Mouse (Mus musculus): ENCODE measurements around the gene Copa. TPM values are rescaled to one million over a fixed set of nuclear protein-coding genes. Genes with fewer than 3 reads are reported as not detected.

Gene Copa
- polyA plus RNA-seq, 1 experiment from 2014 or later = 82.2 TPM

GRCm38 (mm10) chr1:172105101-172105500 is 22.8 kb downstream of the Copa start:
- no peak for ATAC-seq (ENCODE audit: low read depth)
- 80% methylated on average over 11 of the region's 11 CpGs for WGBS (ENCODE audit: insufficient replicate concordance)

GRCm38 (mm10) chr1:172107777-172108477 is 25.6 kb downstream of the Copa start:
- Histone ChIP-seq H3K27ac (ENCODE audit: low read length) (no peak overlapping the region), H3K9me3 (replicated peaks; ENCODE audit: control insufficient read depth, low read length) (no peaks in the 10 kb centered on the region), H3K9ac (ENCODE audit: low read depth, low read length) (no peak overlapping the region), H3K4me3 (ENCODE audit: low read depth, low read length) (no peak overlapping the region), H3K4me1 (ENCODE audit: control insufficient read depth, low read depth, low read length) (no peaks in the 10 kb centered on the region), H3K27me3 (ENCODE audit: control insufficient read depth, insufficient read depth, low read depth, low read length) (no peaks in the 10 kb centered on the region), H3K36me3 (ENCODE audit: control insufficient read depth, insufficient read depth) (peaks cover 63% of the 10 kb centered on the region), H3K4me2 (ENCODE audit: low read depth, low read length) (no peak overlapping the region)
- WGBS (ENCODE audit: insufficient replicate concordance) = 82% methylated on average over 10 of the region's 10 CpGs
- ATAC-seq (ENCODE audit: low read depth) = no peak

More at GRCm38 (mm10) chr1:172105101-172105500, 22.8 kb downstream of the Copa start:
- no peaks in the 10 kb centered on the region for H3K27me3 ChIP-seq (ENCODE audit: control insufficient read depth, insufficient read depth, low read depth, low read length)
- no peak overlapping the region for H3K4me3 ChIP-seq (ENCODE audit: low read depth, low read length)
- H3K36me3 ChIP-seq (ENCODE audit: control insufficient read depth, insufficient read depth) = peaks cover 61% of the 10 kb centered on the region
- no peaks in the 10 kb centered on the region for H3K9me3 ChIP-seq (replicated peaks; ENCODE audit: control insufficient read depth, low read length)
- no peak overlapping the region for H3K27ac ChIP-seq (ENCODE audit: low read length)
- H3K9ac ChIP-seq (ENCODE audit: low read depth, low read length) = no peak overlapping the region
- no peaks in the 10 kb centered on the region for H3K4me1 ChIP-seq (ENCODE audit: control insufficient read depth, low read depth, low read length)
- H3K4me2 ChIP-seq (ENCODE audit: low read depth, low read length) = no peak overlapping the region

GRCm38 (mm10) chr1:172116948-172117347 is 34.6 kb downstream of the Copa start:
- Histone ChIP-seq H3K4me1 (ENCODE audit: control insufficient read depth, low read depth, low read length) (no peaks in the 10 kb centered on the region), H3K4me2 (ENCODE audit: low read depth, low read length) (no peak overlapping the region), H3K27me3 (ENCODE audit: control insufficient read depth, insufficient read depth, low read depth, low read length) (no peaks in the 10 kb centered on the region), H3K36me3 (ENCODE audit: control insufficient read depth, insufficient read depth) (peaks cover 78% of the 10 kb centered on the region), H3K4me3 (ENCODE audit: low read depth, low read length) (no peak overlapping the region), H3K9me3 (replicated peaks; ENCODE audit: control insufficient read depth, low read length) (no peaks in the 10 kb centered on the region), H3K27ac (ENCODE audit: low read length) (no peak overlapping the region), H3K9ac (ENCODE audit: low read depth, low read length) (no peak overlapping the region)
- 84% methylated on average over 5 of the region's 5 CpGs for WGBS (ENCODE audit: insufficient replicate concordance)
- no peak for ATAC-seq (ENCODE audit: low read depth)

GRCm38 (mm10) chr1:172119100-172119499 is 36.8 kb downstream of the Copa start:
- 57% methylated on average over 6 of the region's 6 CpGs for WGBS (ENCODE audit: insufficient replicate concordance)
- Histone ChIP-seq H3K4me2 (ENCODE audit: low read depth, low read length) (no peak overlapping the region), H3K27ac (ENCODE audit: low read length) (no peak overlapping the region), H3K27me3 (ENCODE audit: control insufficient read depth, insufficient read depth, low read depth, low read length) (no peaks in the 10 kb centered on the region), H3K9me3 (replicated peaks; ENCODE audit: control insufficient read depth, low read length) (no peaks in the 10 kb centered on the region), H3K4me3 (ENCODE audit: low read depth, low read length) (no peak overlapping the region), H3K36me3 (ENCODE audit: control insufficient read depth, insufficient read depth) (peaks cover 63% of the 10 kb centered on the region), H3K4me1 (ENCODE audit: control insufficient read depth, low read depth, low read length) (no peaks in the 10 kb centered on the region), H3K9ac (ENCODE audit: low read depth, low read length) (no peak overlapping the region)
- no peak for ATAC-seq (ENCODE audit: low read depth)

GRCm38 (mm10) chr1:172119720-172120119 is 37.4 kb downstream of the Copa start:
- H3K9ac ChIP-seq (ENCODE audit: low read depth, low read length) = no peak overlapping the region

GRCm38 (mm10) chr1:172122671-172123070 is 40.3 kb downstream of the Copa start:
- Histone ChIP-seq H3K36me3 (ENCODE audit: control insufficient read depth, insufficient read depth) (peaks cover 37% of the 10 kb centered on the region), H3K9me3 (replicated peaks; ENCODE audit: control insufficient read depth, low read length) (no peaks in the 10 kb centered on the region), H3K4me2 (ENCODE audit: low read depth, low read length) (no peak overlapping the region), H3K4me1 (ENCODE audit: control insufficient read depth, low read depth, low read length) (peaks cover 11% of the 10 kb centered on the region), H3K9ac (ENCODE audit: low read depth, low read length) (no peak overlapping the region), H3K27me3 (ENCODE audit: control insufficient read depth, insufficient read depth, low read depth, low read length) (no peaks in the 10 kb centered on the region), H3K4me3 (ENCODE audit: low read depth, low read length) (no peak overlapping the region), H3K27ac (ENCODE audit: low read length) (no peak overlapping the region)
- no peak for ATAC-seq (ENCODE audit: low read depth)
- 85% methylated on average over 2 of the region's 2 CpGs for whole genome bisulfite sequencing (ENCODE audit: insufficient replicate concordance)

More at GRCm38 (mm10) chr1:172119720-172120119, 37.4 kb downstream of the Copa start:
- Histone ChIP-seq H3K27ac (ENCODE audit: low read length) (no peak overlapping the region), H3K4me2 (ENCODE audit: low read depth, low read length) (no peak overlapping the region), H3K27me3 (ENCODE audit: control insufficient read depth, insufficient read depth, low read depth, low read length) (no peaks in the 10 kb centered on the region), H3K4me1 (ENCODE audit: control insufficient read depth, low read depth, low read length) (no peaks in the 10 kb centered on the region), H3K4me3 (ENCODE audit: low read depth, low read length) (no peak overlapping the region), H3K9me3 (replicated peaks; ENCODE audit: control insufficient read depth, low read length) (no peaks in the 10 kb centered on the region), H3K36me3 (ENCODE audit: control insufficient read depth, insufficient read depth) (peaks cover 58% of the 10 kb centered on the region)
- WGBS (ENCODE audit: insufficient replicate concordance) = 48% methylated on average over 3 of the region's 3 CpGs
- ATAC-seq (ENCODE audit: low read depth) = 0 out of 2 replicates have a peak, but pooled peaks have one; percentile 13

GRCm38 (mm10) chr1:172124572-172124971 is 42.2 kb downstream of the Copa start:
- no peak overlapping the region for H3K9ac ChIP-seq (ENCODE audit: low read depth, low read length)
- 69% methylated on average over 6 of the region's 6 CpGs for WGBS (ENCODE audit: insufficient replicate concordance)
- no peak overlapping the region for H3K27ac ChIP-seq (ENCODE audit: low read length)
- H3K27me3 ChIP-seq (ENCODE audit: control insufficient read depth, insufficient read depth, low read depth, low read length) = no peaks in the 10 kb centered on the region
- peaks cover 14% of the 10 kb centered on the region for H3K4me1 ChIP-seq (ENCODE audit: control insufficient read depth, low read depth, low read length)
- H3K4me3 ChIP-seq (ENCODE audit: low read depth, low read length) = no peak overlapping the region
- peaks cover 27% of the 10 kb centered on the region for H3K36me3 ChIP-seq (ENCODE audit: control insufficient read depth, insufficient read depth)
- no peak overlapping the region for H3K4me2 ChIP-seq (ENCODE audit: low read depth, low read length)
- no peak for ATAC-seq (ENCODE audit: low read depth)
- H3K9me3 ChIP-seq (replicated peaks; ENCODE audit: control insufficient read depth, low read length) = no peaks in the 10 kb centered on the region

GRCm38 (mm10) chr1:172126376-172127347 is 44.3 kb downstream of the Copa start, which contains the start of gene Pex19:
Pex19 (plus strand) TSS chr1:172126755.
- H3K4me2 ChIP-seq (ENCODE audit: low read depth, low read length) = peak within 1 kb of the TSS; percentile 89
- ATAC-seq (ENCODE audit: low read depth) = peak; percentile 97
- no peaks in the 10 kb centered on the region for H3K27me3 ChIP-seq (ENCODE audit: control insufficient read depth, insufficient read depth, low read depth, low read length)
- H3K27ac ChIP-seq (ENCODE audit: low read length) = peak within 1 kb of the TSS; percentile 65
- H3K4me1 ChIP-seq (ENCODE audit: control insufficient read depth, low read depth, low read length) = peaks cover 14% of the 10 kb centered on the region
- H3K9ac ChIP-seq (ENCODE audit: low read depth, low read length) = peak within 1 kb of the TSS; percentile 88
- no peaks in the 10 kb centered on the region for H3K9me3 ChIP-seq (replicated peaks; ENCODE audit: control insufficient read depth, low read length)
- H3K4me3 ChIP-seq (ENCODE audit: low read depth, low read length) = peak within 1 kb of the TSS; percentile 93
- H3K36me3 ChIP-seq (ENCODE audit: control insufficient read depth, insufficient read depth) = peaks cover 21% of the 10 kb centered on the region
- WGBS (ENCODE audit: insufficient replicate concordance) = under 1% methylated on average over 42 of the region's 42 CpGs

Measured in liver, embryonic 16.5 days (tissue).